Mouse (Mus musculus): ENCODE data around the gene Snx21.

The Snx21 gene

GRCm38 (mm10) chr2:164770279-164770678 lies 15.3 kb upstream of the Snx21 start:
- no peak for DNase-seq (ENCODE audit: low read depth, low spot score)

- no peak for DNase-seq (ENCODE audit: low read depth, low spot score)
Measured at GRCm38 (mm10) chr2:164771123-164771522, 14.5 kb upstream of the Snx21 start.

GRCm38 (mm10) chr2:164773229-164773988 lies 12.2 kb upstream of the Snx21 start:
- DNase-seq (ENCODE audit: low read depth, low spot score) = no peak

GRCm38 (mm10) chr2:164773989-164774364 lies 11.6 kb upstream of the Snx21 start:
- no peak for DNase-seq (ENCODE audit: low read depth, low spot score)

GRCm38 (mm10) chr2:164776130-164776529 lies 9.5 kb upstream of the Snx21 start:
- DNase-seq (ENCODE audit: low read depth, low spot score) = no peak

- DNase-seq (ENCODE audit: low read depth, low spot score) = no peak
Measured at GRCm38 (mm10) chr2:164776801-164777200, 8.8 kb upstream of the Snx21 start.

- no peak for DNase-seq (ENCODE audit: low read depth, low spot score)
Measured at GRCm38 (mm10) chr2:164777246-164778014, 8.2 kb upstream of the Snx21 start.

- no peak for DNase-seq (ENCODE audit: low read depth, low spot score)
Measured at GRCm38 (mm10) chr2:164778015-164778287, 7.7 kb upstream of the Snx21 start.

- DNase-seq (ENCODE audit: low read depth, low spot score) = no peak
Measured at GRCm38 (mm10) chr2:164778809-164779208, 6.8 kb upstream of the Snx21 start.

- DNase-seq (ENCODE audit: low read depth, low spot score) = no peak
Measured at GRCm38 (mm10) chr2:164779481-164780086, 6.0 kb upstream of the Snx21 start, which contains the start of gene Tnnc2. Gene Tnnc2, minus strand, starts transcription at chr2:164779967.

GRCm38 (mm10) chr2:164781876-164782275 lies 3.7 kb upstream of the Snx21 start:
- no peak for DNase-seq (ENCODE audit: low read depth, low spot score)

GRCm38 (mm10) chr2:164783926-164784581 lies 1.6 kb upstream of the Snx21 start:
- DNase-seq (ENCODE audit: low read depth, low spot score) = no peak

- DNase-seq (ENCODE audit: low read depth, low spot score) = no peak
Measured at GRCm38 (mm10) chr2:164784869-164785420, 678 bp upstream of the Snx21 start.

- DNase-seq (ENCODE audit: low read depth, low spot score) = no peak
Measured at GRCm38 (mm10) chr2:164786388-164786885, 814 bp downstream of the Snx21 start.

GRCm38 (mm10) chr2:164787032-164787431 lies 1.4 kb downstream of the Snx21 start:
- no peak for DNase-seq (ENCODE audit: low read depth, low spot score)

- no peak for DNase-seq (ENCODE audit: low read depth, low spot score)
Measured at GRCm38 (mm10) chr2:164787779-164788178, 2.2 kb downstream of the Snx21 start.

GRCm38 (mm10) chr2:164788411-164788810 lies 2.8 kb downstream of the Snx21 start:
- DNase-seq (ENCODE audit: low read depth, low spot score) = no peak

- DNase-seq (ENCODE audit: low read depth, low spot score) = no peak
Measured at GRCm38 (mm10) chr2:164790451-164790850, 4.8 kb downstream of the Snx21 start.

- DNase-seq (ENCODE audit: low read depth, low spot score) = no peak
Measured at GRCm38 (mm10) chr2:164791841-164792261, 6.2 kb downstream of the Snx21 start.

- no peak for DNase-seq (ENCODE audit: low read depth, low spot score)
Measured at GRCm38 (mm10) chr2:164792400-164793190, 7.0 kb downstream of the Snx21 start.

- DNase-seq (ENCODE audit: low read depth, low spot score) = no peak
Measured at GRCm38 (mm10) chr2:164793236-164793635, 7.6 kb downstream of the Snx21 start.

All from retina, postnatal 7 days (tissue).